Mouse (Mus musculus) CH12.LX (cell line): ENCODE data around the gene Clasrp. TPM values are rescaled to one million over a fixed set of nuclear protein-coding genes. Genes with fewer than 3 reads are reported as not detected.
"Not testable (repeated sequence)": the region's sequence is repeated elsewhere in the genome, so short reads cannot be mapped to it uniquely, and the experiment has no call there.

Experiments used
- DNase-seq: peaks from one replicate; pipeline ENCODE4 v3.0.0-alpha.2; 2013; ENCODE audit errors: extremely low read depth
- H3K27ac ChIP-seq: 2 replicates; pipeline ENCODE4 v1.5.1; 2012; ENCODE audit warnings: low read depth, mild to moderate bottlenecking, control low read depth, moderate library complexity; ENCODE audit not compliant: insufficient read depth
- H3K27me3 ChIP-seq: replicated peaks from 2 replicates; pipeline ENCODE3; 2012; ENCODE audit warnings: inconsistent platforms
- H3K36me3 ChIP-seq, 2 experiments: replicated peaks in 1 of 2; 2 replicates each; pipeline versions ENCODE3 to v1.6.1; 2012; ENCODE audit warnings: inconsistent platforms in 1 of 2, low read length in 1 of 2, mild to moderate bottlenecking in 1 of 2, mixed read lengths in 1 of 2, moderate library complexity in 1 of 2; ENCODE audit not compliant: control insufficient read depth in 1 of 2, insufficient read depth in 1 of 2
- H3K4me1 ChIP-seq, 2 experiments: 2 replicates each; pipeline ENCODE4 v1.6.1; 2012; ENCODE audit warnings: inconsistent platforms in 1 of 2, moderate library complexity in 1 of 2; ENCODE audit not compliant: insufficient read depth in 2 of 2, control insufficient read depth in 1 of 2
- H3K4me2 ChIP-seq: 2 replicates; pipeline ENCODE4 v1.6.1; 2012; ENCODE audit warnings: low read depth, mild to moderate bottlenecking, control low read depth; ENCODE audit not compliant: poor library complexity, insufficient read depth, severe bottlenecking
- H3K4me3 ChIP-seq, 3 experiments: fragments of 150-350 bp in 1 of 3; sonication (generic) in 1 of 3; replicated peaks in 1 of 3; 2 replicates each; pipeline versions ENCODE3 to v1.5.1; 2011 to 2012; ENCODE audit warnings: low read depth in 2 of 3, low read length in 2 of 3, mild to moderate bottlenecking in 2 of 3, moderate library complexity in 2 of 3, control low read depth in 1 of 3, improper control_type of control experiment in 1 of 3, inconsistent platforms in 1 of 3, mixed read lengths in 1 of 3; ENCODE audit not compliant: poor library complexity in 1 of 3
- H3K79me2 ChIP-seq: replicated peaks from 2 replicates; pipeline ENCODE4 v1.6.1; 2012; ENCODE audit warnings: mild to moderate bottlenecking, moderate library complexity; ENCODE audit not compliant: control insufficient read depth, poor library complexity, insufficient read depth, severe bottlenecking; ENCODE audit errors: extremely low read depth
- H3K9ac ChIP-seq: 2 replicates; pipeline ENCODE4 v1.6.1; 2012; ENCODE audit warnings: low read depth, mild to moderate bottlenecking, control low read depth, moderate library complexity; ENCODE audit not compliant: insufficient read depth
- H3K9me3 ChIP-seq: replicated peaks from 2 replicates; pipeline ENCODE3; 2012; ENCODE audit warnings: low read length, inconsistent platforms, mixed read lengths
- BHLHE40 ChIP-seq: IDR thresholded peaks from 2 replicates; pipeline ENCODE4 v1.6.1; 2011; ENCODE audit warnings: mild to moderate bottlenecking, low read depth, low read length, improper control_type of control experiment
- CHD1 ChIP-seq: IDR thresholded peaks from 2 replicates; pipeline ENCODE4 v1.6.1; 2012; ENCODE audit warnings: low read depth, low read length, improper control_type of control experiment, inconsistent platforms
- CTCF ChIP-seq, 2 experiments: IDR thresholded peaks in 1 of 2; conservative IDR thresholded peaks in 1 of 2; 2 replicates each; pipeline ENCODE4 v1.5.1; 2011 to 2012; ENCODE audit warnings: low read depth in 2 of 2, low read length in 2 of 2, improper control_type of control experiment in 1 of 2, inconsistent platforms in 1 of 2, mild to moderate bottlenecking in 1 of 2, moderate library complexity in 1 of 2
- JUN ChIP-seq: IDR thresholded peaks from 2 replicates; pipeline ENCODE4 v1.6.1; 2011; ENCODE audit warnings: low read depth, mild to moderate bottlenecking, low read length, improper control_type of control experiment, moderate library complexity; ENCODE audit not compliant: insufficient read depth
- MAX ChIP-seq: IDR thresholded peaks from 2 replicates; pipeline ENCODE4 v1.6.1; 2011; ENCODE audit warnings: low read length, improper control_type of control experiment
- MXI1 ChIP-seq: IDR thresholded peaks from 2 replicates; pipeline ENCODE4 v1.6.1; 2011; ENCODE audit warnings: mild to moderate bottlenecking, low read depth, low read length, improper control_type of control experiment
- MYC ChIP-seq: IDR thresholded peaks from 2 replicates; pipeline ENCODE4 v1.6.1; 2011; ENCODE audit warnings: low read depth, mild to moderate bottlenecking, improper control_type of control experiment, low read length
- POLR2A ChIP-seq: IDR thresholded peaks from 2 replicates; pipeline ENCODE4 v1.6.1; 2011; ENCODE audit warnings: low read depth, mild to moderate bottlenecking, improper control_type of control experiment, low read length
- SIN3A ChIP-seq: IDR thresholded peaks from 2 replicates; pipeline ENCODE4 v1.6.1; 2012; ENCODE audit warnings: low read length, improper control_type of control experiment, inconsistent platforms
- TBP ChIP-seq: conservative IDR thresholded peaks from 2 replicates; pipeline ENCODE4 v1.6.1; 2011; ENCODE audit warnings: low read depth, low read length, improper control_type of control experiment
- ZC3H11A ChIP-seq: IDR thresholded peaks from 2 replicates; pipeline ENCODE4 v1.6.1; 2012; ENCODE audit warnings: low read depth, mild to moderate bottlenecking, inconsistent platforms, low read length, improper control_type of control experiment
- ZMIZ1 ChIP-seq: IDR thresholded peaks from 2 replicates; pipeline ENCODE4 v1.6.1; 2012; ENCODE audit warnings: low read depth, mild to moderate bottlenecking, inconsistent platforms, low read length, improper control_type of control experiment
- ZNF384 ChIP-seq: IDR thresholded peaks from 2 replicates; pipeline ENCODE4 v1.6.1; 2012; ENCODE audit warnings: low read depth, low read length, improper control_type of control experiment, inconsistent platforms
- dilution Hi-C: fragments of 300-500 bp; cut with MboI; formaldehyde crosslinking; loops from 2 replicates; pipeline ENCODE4 v1.14.3; 2020; ENCODE audit warnings: low sequenced_read_pairs; ENCODE audit not compliant: extremely low pct_unique_long_range_greater_than_20kb, extremely low pct_ligation_motif_present
- in situ Hi-C: fragments of 300-500 bp; cut with MboI; formaldehyde crosslinking; loops from 3 replicates; pipeline ENCODE4 v1.14.3; 2019; ENCODE audit warnings: low sequenced_read_pairs, low pct_ligation_motif_present, low pct_unique_long_range_greater_than_20kb, mixed read lengths
- polyA plus RNA-seq: library from polyadenylated mRNA; unstranded; fragments of >175 nt; gene quantifications from 2 replicates; pipeline ENCODE4 v1.2.1, GENCODE M21; 2012; ENCODE audit warnings: low read depth; ENCODE audit not compliant: insufficient read length
- total RNA-seq, 2 experiments: library from RNA; depleted of rRNA; stranded (reverse); fragments of 300-350 nt in 1 of 2; fragments of >200 nt in 1 of 2; gene quantifications; 2 replicates each; pipeline ENCODE4 v1.2.3; 2012 to 2014

Clasrp gene
- total and polyA plus RNA-seq, 3 experiments, result 14.5 to 59.4 (median 45.4) TPM

GRCm38 (mm10) chr7:19604606-19605214 lies 424 bp upstream of the Clasrp start:
- peak; percentile 71 for TF ChIP-seq ZNF384
- peak; percentile 74 for TF ChIP-seq TBP
- H3K9ac ChIP-seq, DNase-seq, H3K9me3 ChIP-seq, in situ Hi-C loops, H3K4me2 ChIP-seq, H3K27ac ChIP-seq, dilution Hi-C loops, H3K27me3 ChIP-seq: not testable (repeated sequence)
- Histone ChIP-seq H3K79me2 (peaks cover 35% of the 10 kb centered on the region), H3K4me3 (peak overlapping the region in 2 of 3 experiments; percentile 28 to 99), H3K36me3 (peaks cover 37 to 70% of the 10 kb centered on the region in 2 experiments), H3K4me1 (peaks cover 11 to 35% of the 10 kb centered on the region in 2 experiments; a peak in 3 of 4 replicates)

GRCm38 (mm10) chr7:19603055-19603454 lies 1.2 kb downstream of the Clasrp start:
- dilution Hi-C loops (no loop called here), in situ Hi-C loops (no loop called here)
- peak overlapping the region; percentile 95 to 99 (median 99) for H3K4me3 ChIP-seq
- peaks cover 43% of the 10 kb centered on the region for H3K79me2 ChIP-seq
- DNase-seq, result peak; percentile 53
- H3K9ac ChIP-seq, result peak overlapping the region; percentile 90
- no peaks in the 10 kb centered on the region for H3K27me3 ChIP-seq
- peaks cover 42 to 72% of the 10 kb centered on the region in 2 experiments for H3K36me3 ChIP-seq
- peak; percentile 50; the same call in 1 of the 2 replicates for TF ChIP-seq POLR2A
- peak; percentile 94 for TF ChIP-seq MYC
- TF ChIP-seq SIN3A, result peak; percentile 55; the same call in 1 of the 2 replicates
- no peak for TF ChIP-seq ZMIZ1
- TF ChIP-seq BHLHE40, result peak; percentile 63
- TF ChIP-seq CTCF (conservative IDR thresholded peaks at IDR 0.05 in 1 of 2, IDR thresholded peaks at IDR 0.05 in 1 of 2; ENCODE audit: low read depth in 2 of 2, low read length in 2 of 2), result no peak
- peak; percentile 97 for TF ChIP-seq MXI1
- TF ChIP-seq JUN, result no peak
- TF ChIP-seq MAX, result peak; percentile 95
- H3K4me1 ChIP-seq, result peaks cover 11 to 51% of the 10 kb centered on the region in 2 experiments; a peak in 3 of 4 replicates
- H3K4me2 ChIP-seq, result peak overlapping the region; percentile 97
- H3K9me3 ChIP-seq, result no peaks in the 10 kb centered on the region
- no peak overlapping the region for H3K27ac ChIP-seq

DNA sequence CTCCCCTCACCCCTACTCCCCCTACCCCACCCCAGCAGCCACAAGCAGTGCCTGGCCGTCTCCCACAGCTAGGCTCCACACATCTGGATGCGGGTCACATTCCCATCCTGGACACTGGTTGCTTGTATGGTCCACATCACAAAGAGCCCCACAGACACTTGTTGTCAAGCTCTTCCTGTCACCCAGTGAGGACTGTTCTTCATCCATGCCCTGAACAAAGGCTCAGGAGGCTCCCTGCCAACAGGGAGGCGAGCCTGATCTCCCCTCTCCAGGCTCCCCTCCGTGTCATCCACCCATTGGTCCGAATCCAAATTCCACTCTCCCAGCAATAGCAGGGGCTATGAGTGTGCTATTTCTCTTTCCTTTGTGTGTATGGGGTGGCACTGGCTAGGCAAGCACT lies 3.7 kb downstream of the Clasrp start:
- no peaks in the 10 kb centered on the region for H3K9me3 ChIP-seq
- no peak overlapping the region for H3K4me3 ChIP-seq
- dilution Hi-C loops (no loop called here), in situ Hi-C loops (no loop called here)
- peaks cover 44 to 72% of the 10 kb centered on the region in 2 experiments for H3K36me3 ChIP-seq
- no peak overlapping the region for H3K4me2 ChIP-seq
- H3K79me2 ChIP-seq, result peaks cover 48% of the 10 kb centered on the region
- no peak for DNase-seq
- no peak for TF ChIP-seq ZC3H11A
- no peak for TF ChIP-seq CHD1
- no peak overlapping the region for H3K9ac ChIP-seq
- H3K4me1 ChIP-seq, result peaks cover 11 to 56% of the 10 kb centered on the region in 2 experiments; a peak in 3 of 4 replicates
- no peaks in the 10 kb centered on the region for H3K27me3 ChIP-seq
- H3K27ac ChIP-seq, result no peak overlapping the region
